Mouse (Mus musculus) layer of hippocampus, postnatal 36 days (tissue): ENCODE results near the gene Mas1. TPM values are rescaled to one million over a fixed set of nuclear protein-coding genes. Genes with fewer than 3 reads are reported as not detected.

ENCODE experiments used
- microRNA-seq, 2 experiments: library from miRNA; unstranded; fragments of <30 nt; microRNA quantifications; one replicate each; pipeline ENCODE4 v1.2.0; 2021
- total RNA-seq, 2 experiments: library from RNA; stranded (reverse); gene quantifications; 2 replicates each; pipeline ENCODE4 v1.2.3; 2021

The Mas1 gene
- total RNA-seq, 2 experiments from 2014 or later = 52.1 to 63.5 TPM

Small RNAs within 50 kb of the gene (microRNA-seq; reads per million reads assigned to microRNA genes)
- gene Gm24085 = 0 reads per million in 2 experiments

Other genes starting within 250 kb of the Mas1 start
- gene Slc22a1, start 192.3 kb downstream of the Mas1 start, total RNA-seq = not detected
- gene Igf2r, start 98.5 kb downstream of the Mas1 start, total RNA-seq = 10 to 100 TPM; 29.0 to 30.9 TPM
- gene Mrgprh, start 7.9 kb upstream of the Mas1 start, total RNA-seq = not detected
- 1 to 10 TPM; 3.2 to 3.3 TPM for gene Pnldc1, start 42.1 kb upstream of the Mas1 start, total RNA-seq
- 100 to 1,000 TPM; 218 to 221 TPM for gene Tcp1, start 47.6 kb upstream of the Mas1 start, total RNA-seq
- gene Mrpl18, start 48.2 kb upstream of the Mas1 start, total RNA-seq = 10 to 100 TPM; 61.5 to 64.5 TPM
- gene Acat3, start 72.5 kb upstream of the Mas1 start, total RNA-seq = 1 to 10 TPM; 3.8 to 5.1 TPM
- gene Acat2, start 92.6 kb upstream of the Mas1 start, total RNA-seq = 10 to 100 TPM; 46.7 to 47.3 TPM
- gene Wtap, start 126.0 kb upstream of the Mas1 start, total RNA-seq = 10 to 100 TPM; 55.6 to 63.8 TPM
- gene Sod2, start 138.7 kb upstream of the Mas1 start, total RNA-seq = 100 to 1,000 TPM; 255 to 264 TPM
- not detected for gene Gpr31b, start 184.2 kb upstream of the Mas1 start, total RNA-seq
- gene Tcp10b, start 193.0 kb upstream of the Mas1 start, total RNA-seq = under 1 TPM; 0.18 to 0.70 TPM